Mouse (Mus musculus) right cerebral cortex, adult 2 months (tissue): Measurements from ENCODE around the gene Cfap43.

Experiments
- DNase-seq, 2 experiments: peaks; one replicate each; pipeline ENCODE4 v3.0.0; 2021 to 2022; ENCODE audit warnings: low spot score in 2 of 2

Gene Cfap43

GRCm38 (mm10) chr19:47795009-47795728 is 123.9 kb downstream of the Cfap43 start:
- DNase-seq, result peak; percentile 83 to 86

- DNase-seq, result no peak
Observed at GRCm38 (mm10) chr19:47794331-47794730, 124.8 kb downstream of the Cfap43 start.

GRCm38 (mm10) chr19:47790316-47791020 is 128.6 kb downstream of the Cfap43 start:
- no peak for DNase-seq

GRCm38 (mm10) chr19:47783898-47784297 is 135.2 kb downstream of the Cfap43 start:
- no peak for DNase-seq

GRCm38 (mm10) chr19:47780972-47781371 is 138.1 kb downstream of the Cfap43 start:
- DNase-seq, result no peak

- DNase-seq, result no peak
Observed at GRCm38 (mm10) chr19:47780145-47780544, 138.9 kb downstream of the Cfap43 start.

GRCm38 (mm10) chr19:47777847-47778246 is 141.2 kb downstream of the Cfap43 start:
- no peak for DNase-seq

GRCm38 (mm10) chr19:47755625-47756024 is 163.5 kb downstream of the Cfap43 start:
- DNase-seq, result no peak

- no peak for DNase-seq
Observed at GRCm38 (mm10) chr19:47754931-47755330, 164.2 kb downstream of the Cfap43 start.

GRCm38 (mm10) chr19:47753921-47754320 is 165.2 kb downstream of the Cfap43 start:
- DNase-seq, result no peak

- DNase-seq, result no peak
Observed at GRCm38 (mm10) chr19:47752456-47752855, 166.6 kb downstream of the Cfap43 start.

- no peak for DNase-seq
Observed at GRCm38 (mm10) chr19:47750391-47750790, 168.7 kb downstream of the Cfap43 start.

GRCm38 (mm10) chr19:47748950-47749349 is 170.1 kb downstream of the Cfap43 start:
- no peak for DNase-seq

- no peak for DNase-seq
Observed at GRCm38 (mm10) chr19:47747072-47747471, 172.0 kb downstream of the Cfap43 start.

GRCm38 (mm10) chr19:47731931-47732330 is 187.2 kb downstream of the Cfap43 start:
- peak; percentile 40 to 41 for DNase-seq

- DNase-seq, result peak; percentile 97 to 99
Observed at GRCm38 (mm10) chr19:47731071-47731881, 187.8 kb downstream of the Cfap43 start, which contains the start of gene Sfr1. TSS of gene Sfr1 (plus strand) at chr19:47731682.

- peak; percentile 77 to 80 for DNase-seq
Observed at GRCm38 (mm10) chr19:47730691-47731070, 188.4 kb downstream of the Cfap43 start.

GRCm38 (mm10) chr19:47725643-47726140 is 193.4 kb downstream of the Cfap43 start:
- no peak for DNase-seq

- DNase-seq, result no peak
Observed at GRCm38 (mm10) chr19:47724903-47725302, 194.2 kb downstream of the Cfap43 start.

GRCm38 (mm10) chr19:47722471-47722870 is 196.6 kb downstream of the Cfap43 start:
- no peak for DNase-seq

- no peak for DNase-seq
Observed at GRCm38 (mm10) chr19:47719147-47719546, 199.9 kb downstream of the Cfap43 start.

- DNase-seq, result no peak
Observed at GRCm38 (mm10) chr19:47716144-47716543, 202.9 kb downstream of the Cfap43 start.
